9 mouse cellular contexts compared by ENCODE assay signal in genomic region chr5:72845928-72846630, GRCm38 (mm10). TPM values are rescaled to one million over a fixed set of nuclear protein-coding genes. Genes with fewer than 3 reads are reported as not detected.
DNase-seq lines count a peak whose midpoint lies in the region; ATAC-seq and TF ChIP-seq lines count a peak whose summit lies in the region.
"Had no signal": no experiment of that assay in that cellular context is flagged by ENCODE, and none has a peak within 500 bp of the region (broad histone marks: within the 10 kb centered on the region; RNA-seq: fewer than 3 reads in every experiment).

No protein-coding gene starts in this region.

- H3K27ac ChIP-seq in forebrain, embryonic 13.5 days, result no peak overlapping the region
- H3K27ac ChIP-seq in forebrain, embryonic 11.5 days (ENCODE audit: low read depth, low read length), result no peak overlapping the region
- H3K27ac ChIP-seq in lung, embryonic 14.5 days (ENCODE audit: low read depth), result no peak overlapping the region
- H3K27ac ChIP-seq in heart, embryonic 12.5 days (ENCODE audit: poor library complexity, severe bottlenecking), result peak overlapping the region; percentile 67
- H3K27ac ChIP-seq in midbrain, embryonic 14.5 days (replicated peaks; ENCODE audit: low read depth, low read length), result no peak overlapping the region

- DNase-seq in forebrain, embryonic 11.5 days (ENCODE audit: low spot score), result no peak
- DNase-seq in lung, embryonic 14.5 days, result no peak
- DNase-seq in lung, postnatal 4 days, result no peak
- DNase-seq in midbrain, embryonic 14.5 days, result peak; percentile 53
- no peak for DNase-seq in lung, adult 18-20 months
- DNase-seq in gastrocnemius, postnatal 4 days (ENCODE audit: low spot score in 2 of 2), result no peak

- no peak overlapping the region for H3K9ac ChIP-seq in forebrain, embryonic 13.5 days
- H3K9ac ChIP-seq in forebrain, embryonic 11.5 days (ENCODE audit: low read length), result no peak overlapping the region
- no peak overlapping the region for H3K9ac ChIP-seq in lung, embryonic 14.5 days
- no peak overlapping the region for H3K9ac ChIP-seq in heart, embryonic 12.5 days
- H3K9ac ChIP-seq in midbrain, embryonic 14.5 days (replicated peaks; ENCODE audit: low read length), result no peak overlapping the region

- no peaks in the 10 kb centered on the region for H3K36me3 ChIP-seq in forebrain, embryonic 13.5 days (ENCODE audit: poor library complexity, severe bottlenecking)
- H3K36me3 ChIP-seq in forebrain, embryonic 11.5 days (ENCODE audit: control insufficient read depth, insufficient read depth, low read length), result no peaks in the 10 kb centered on the region
- H3K36me3 ChIP-seq in lung, embryonic 14.5 days (ENCODE audit: insufficient read depth), result no peaks in the 10 kb centered on the region
- no peaks in the 10 kb centered on the region for H3K36me3 ChIP-seq in heart, embryonic 12.5 days
- no peaks in the 10 kb centered on the region for H3K36me3 ChIP-seq in midbrain, embryonic 14.5 days (ENCODE audit: control insufficient read depth, insufficient read depth, low read length)

- H3K4me2 ChIP-seq in forebrain, embryonic 13.5 days, result no peak overlapping the region
- no peak overlapping the region for H3K4me2 ChIP-seq in forebrain, embryonic 11.5 days (ENCODE audit: low read depth, low read length, severe bottlenecking)
- H3K4me2 ChIP-seq in lung, embryonic 14.5 days, result no peak overlapping the region
- H3K4me2 ChIP-seq in heart, embryonic 12.5 days, result peak overlapping the region; percentile 1; the same call in 1 of the 2 replicates
- H3K4me2 ChIP-seq in midbrain, embryonic 14.5 days (ENCODE audit: low read length), result no peak overlapping the region
- H3K4me2 ChIP-seq: liver, embryonic 11.5 days had no signal

- TF ChIP-seq CTCF in lung, embryonic 14.5 days (IDR thresholded peaks at IDR 0.05; ENCODE audit: low read depth), result no peak

- H3K9me3 ChIP-seq in forebrain, embryonic 13.5 days (replicated peaks), result peaks cover under 1% of the 10 kb centered on the region; the same call in 1 of the 2 replicates
- no peaks in the 10 kb centered on the region for H3K9me3 ChIP-seq in forebrain, embryonic 11.5 days (ENCODE audit: control insufficient read depth, low read length)
- H3K9me3 ChIP-seq in lung, embryonic 14.5 days (ENCODE audit: low read depth, low read length), result no peaks in the 10 kb centered on the region
- H3K9me3 ChIP-seq in heart, embryonic 12.5 days (replicated peaks), result peaks cover under 1% of the 10 kb centered on the region; the same call in 1 of the 2 replicates
- H3K9me3 ChIP-seq in midbrain, embryonic 14.5 days (ENCODE audit: control insufficient read depth, low read length), result no peaks in the 10 kb centered on the region

- no peak overlapping the region for H3K4me3 ChIP-seq in forebrain, embryonic 13.5 days
- no peak overlapping the region for H3K4me3 ChIP-seq in forebrain, embryonic 11.5 days (ENCODE audit: low read depth, low read length)
- no peak overlapping the region for H3K4me3 ChIP-seq in lung, embryonic 14.5 days (ENCODE audit: low read depth, low read length)
- H3K4me3 ChIP-seq in heart, embryonic 12.5 days, result no peak overlapping the region
- H3K4me3 ChIP-seq in midbrain, embryonic 14.5 days (replicated peaks; ENCODE audit: low read depth, low read length), result no peak overlapping the region

- H3K27me3 ChIP-seq in forebrain, embryonic 13.5 days, result no peaks in the 10 kb centered on the region
- no peaks in the 10 kb centered on the region for H3K27me3 ChIP-seq in forebrain, embryonic 11.5 days (ENCODE audit: control insufficient read depth, insufficient read depth, low read length)
- H3K27me3 ChIP-seq in lung, embryonic 14.5 days (ENCODE audit: insufficient read depth, low read length), result no peaks in the 10 kb centered on the region
- H3K27me3 ChIP-seq in heart, embryonic 12.5 days (replicated peaks), result no peaks in the 10 kb centered on the region
- no peaks in the 10 kb centered on the region for H3K27me3 ChIP-seq in midbrain, embryonic 14.5 days (ENCODE audit: control insufficient read depth, insufficient read depth, low read length)

- peak; percentile 87 for ATAC-seq in forebrain, embryonic 13.5 days
- no peak for ATAC-seq in forebrain, embryonic 11.5 days (replicated peaks; ENCODE audit: low FRiP score)
- 0 out of 2 replicates have a peak, but pooled peaks have one; percentile 15 for ATAC-seq in lung, embryonic 14.5 days (ENCODE audit: insufficient read depth)
- ATAC-seq in heart, embryonic 12.5 days (ENCODE audit: insufficient number of reproducible peaks, low FRiP score), result peak; percentile 82
- peak; percentile 73; the same call in 1 of the 2 replicates for ATAC-seq in midbrain, embryonic 14.5 days (ENCODE audit: low FRiP score, low TSS enrichment)

- no peaks in the 10 kb centered on the region for H3K4me1 ChIP-seq in forebrain, embryonic 13.5 days
- no peaks in the 10 kb centered on the region for H3K4me1 ChIP-seq in forebrain, embryonic 11.5 days (replicated peaks; ENCODE audit: control insufficient read depth, insufficient read depth, low read length)
- H3K4me1 ChIP-seq in lung, embryonic 14.5 days (ENCODE audit: insufficient read depth), result peaks cover 9% of the 10 kb centered on the region; the same call in 1 of the 2 replicates
- H3K4me1 ChIP-seq in heart, embryonic 12.5 days (replicated peaks), result peaks cover 48% of the 10 kb centered on the region
- H3K4me1 ChIP-seq in midbrain, embryonic 14.5 days (ENCODE audit: control insufficient read depth, insufficient read depth, low read length), result no peaks in the 10 kb centered on the region

- 64% methylated on average over 9 of the region's 9 CpGs for WGBS in forebrain, embryonic 13.5 days
- 78% methylated on average over 9 of the region's 9 CpGs for WGBS in forebrain, embryonic 11.5 days
- 72% methylated on average over 9 of the region's 9 CpGs for WGBS in lung, embryonic 14.5 days
- WGBS in heart, embryonic 12.5 days, result 52% methylated on average over 9 of the region's 9 CpGs
- WGBS in midbrain, embryonic 14.5 days, result 69% methylated on average over 9 of the region's 9 CpGs

RNA-seq across cellular contexts. Expression of gene Tec, which starts 22.2 kb away (rescaled TPM):
- 3.1 TPM in 2 replicates for polyA plus RNA-seq in forebrain, embryonic 13.5 days (2015; fragmentation: Nextera tagmentation; extraction: Ambion mirVana)
- 2.9 and 3.0 TPM in 2 replicates for polyA plus RNA-seq in forebrain, embryonic 11.5 days (2014; fragmentation: Nextera tagmentation; extraction: Ambion mirVana)
- 3.5 and 3.8 TPM in 2 replicates for polyA plus RNA-seq in lung, embryonic 14.5 days (2014; fragmentation: Nextera tagmentation; extraction: Ambion mirVana)
- polyA plus RNA-seq in heart, embryonic 12.5 days (2016; fragmentation: Nextera tagmentation; extraction: Ambion mirVana), result 17.1 TPM in 2 replicates
- polyA plus RNA-seq in midbrain, embryonic 14.5 days (2014; fragmentation: Nextera tagmentation; extraction: Ambion mirVana), result 1.6 and 5.3 TPM in 2 replicates
- 1 to 10 TPM; 4.0 to 5.4 TPM for total RNA-seq in gastrocnemius, postnatal 4 days (2021)
